ENCODE assay signal across 15 mouse cellular contexts in the genomic region with DNA sequence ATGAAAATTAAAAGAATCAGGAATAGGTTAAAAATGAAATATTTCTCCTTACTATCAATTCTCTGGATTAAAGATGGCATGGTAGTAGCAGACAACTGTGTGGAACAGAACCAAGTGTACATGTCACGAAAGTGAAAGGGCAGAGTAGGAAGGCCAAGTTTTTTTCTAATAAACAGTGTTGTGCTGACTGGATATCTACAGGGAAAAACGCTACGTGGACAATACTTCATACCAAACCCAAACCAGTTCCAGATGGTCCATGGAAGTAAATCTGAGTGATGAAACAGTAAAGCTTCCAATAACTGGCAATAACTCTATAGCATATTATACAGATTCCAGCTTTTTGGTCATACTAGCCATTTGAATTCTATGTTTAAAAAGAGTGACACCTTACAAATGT.
"Had no signal": no experiment of that assay in that cellular context is flagged by ENCODE, and none has a peak within 500 bp of the region (broad histone marks: within the 10 kb centered on the region; RNA-seq: fewer than 3 reads in every experiment).

No protein-coding gene starts in this region.

- H3K36me3 ChIP-seq: midbrain, embryonic 13.5 days; midbrain, embryonic 15.5 days; neural tube, embryonic 12.5 days; stomach, embryonic 15.5 days had no signal

- H3K27ac ChIP-seq: macrophage; midbrain, embryonic 13.5 days; midbrain, embryonic 15.5 days; neural tube, embryonic 12.5 days; stomach, embryonic 15.5 days; stomach, postnatal 0 days had no signal

- H3K4me1 ChIP-seq: megakaryocyte, embryonic 14.5 days; midbrain, embryonic 13.5 days; midbrain, embryonic 15.5 days; neural tube, embryonic 12.5 days; stomach, embryonic 15.5 days had no signal

- H3K4me3 ChIP-seq: megakaryocyte, embryonic 14.5 days; midbrain, embryonic 13.5 days; midbrain, embryonic 15.5 days; neural tube, embryonic 12.5 days; stomach, embryonic 15.5 days had no signal

- H3K27me3 ChIP-seq: megakaryocyte, embryonic 14.5 days; midbrain, embryonic 13.5 days; midbrain, embryonic 15.5 days; neural tube, embryonic 12.5 days; stomach, embryonic 15.5 days had no signal

- H3K9ac ChIP-seq: lung, embryonic 14.5 days; midbrain, embryonic 13.5 days; midbrain, embryonic 15.5 days; neural tube, embryonic 12.5 days; stomach, embryonic 15.5 days had no signal

- DNase-seq: lung, adult 18-20 months; lung, embryonic 14.5 days; lung, postnatal 10 days; right cerebral cortex, postnatal 14 days; thymus, adult 2 months; thymus, postnatal 25 days; thymus, postnatal 4 days had no signal

- H3K4me2 ChIP-seq: lung, embryonic 14.5 days; midbrain, embryonic 11.5 days; midbrain, embryonic 13.5 days; midbrain, embryonic 15.5 days; neural tube, embryonic 12.5 days; stomach, embryonic 15.5 days had no signal

- H3K9me3 ChIP-seq: megakaryocyte, embryonic 14.5 days; midbrain, embryonic 13.5 days; midbrain, embryonic 15.5 days; neural tube, embryonic 12.5 days; stomach, embryonic 15.5 days had no signal

- ATAC-seq: midbrain, embryonic 13.5 days; midbrain, embryonic 15.5 days had no signal
